Mouse (Mus musculus) limb, embryonic 14.5 days (tissue): ENCODE measurements around the gene Gnb1l. TPM values are rescaled to one million over a fixed set of nuclear protein-coding genes. Genes with fewer than 3 reads are reported as not detected.

Experiments
- ATAC-seq: fragments of 200-750 bp; cut with Nextera tagmentation; 2 replicates; pipeline ENCODE4 v1.8.0; 2017; ENCODE audit warnings: low read depth, moderate number of reproducible peaks, moderate TSS enrichment; ENCODE audit not compliant: low FRiP score
- DNase-seq: peaks from one replicate; pipeline ENCODE4 v3.0.0-alpha.2; 2015; ENCODE audit warnings: low spot score
- H3K27ac ChIP-seq: fragments of 300-500 bp; sonication (generic); replicated peaks from 2 replicates; pipeline ENCODE4 v1.5.1; 2014; ENCODE audit warnings: low read depth, mild to moderate bottlenecking, low read length, moderate library complexity, mixed read lengths
- H3K27me3 ChIP-seq: fragments of 300-500 bp; sonication (generic); 2 replicates; pipeline ENCODE4 v1.6.1; 2014; ENCODE audit warnings: low read length, mixed read lengths; ENCODE audit not compliant: control insufficient read depth, insufficient read depth
- H3K36me3 ChIP-seq: fragments of 300-500 bp; sonication (generic); 2 replicates; pipeline ENCODE4 v1.6.1; 2014; ENCODE audit warnings: mild to moderate bottlenecking, low read length, moderate library complexity, mixed read lengths; ENCODE audit not compliant: control insufficient read depth, insufficient read depth
- H3K4me1 ChIP-seq: fragments of 300-500 bp; sonication (generic); 2 replicates; pipeline ENCODE4 v1.6.1; 2014; ENCODE audit warnings: antibody characterized with exemption, low read length, mixed read lengths; ENCODE audit not compliant: control insufficient read depth, insufficient read depth
- H3K4me2 ChIP-seq: fragments of 300-500 bp; sonication (generic); replicated peaks from 2 replicates; pipeline ENCODE4 v1.6.1; 2014; ENCODE audit warnings: low read depth, mild to moderate bottlenecking, low read length, moderate library complexity; ENCODE audit not compliant: severe bottlenecking
- H3K4me3 ChIP-seq: fragments of 300-500 bp; sonication (generic); replicated peaks from 2 replicates; pipeline ENCODE4 v1.5.1; 2014; ENCODE audit warnings: low read length
- H3K9ac ChIP-seq: fragments of 300-500 bp; sonication (generic); 2 replicates; pipeline ENCODE4 v1.6.1; 2014; ENCODE audit warnings: mild to moderate bottlenecking, low read depth, low read length, moderate library complexity; ENCODE audit not compliant: severe bottlenecking
- H3K9me3 ChIP-seq: fragments of 300-500 bp; sonication (generic); 2 replicates; pipeline ENCODE4 v1.6.1; 2016; ENCODE audit warnings: low read length; ENCODE audit not compliant: control insufficient read depth
- POLR2A ChIP-seq: fragments of 200-500 bp; IDR thresholded peaks from 2 replicates; pipeline ENCODE4 v1.8.0; 2012; ENCODE audit warnings: inconsistent platforms, mild to moderate bottlenecking, moderate library complexity, borderline replicate concordance; ENCODE audit not compliant: insufficient read depth, insufficient read length; ENCODE audit errors: extremely low read depth
- WGBS: fragments of 180-500 bp; shearing (Covaris S2); extraction: QIAGEN DNeasy Blood & Tissue Kit; methylation state at CpG from one replicate; pipeline ENCODE4 v1.1.7; 2014; 5-methylcytosine and 5-hydroxymethylcytosine counted together
- polyA plus RNA-seq, 2 experiments: library from polyadenylated mRNA; depleted of rRNA in 1 of 2; stranded (reverse) in 1 of 2; unstranded in 1 of 2; fragments of >200 nt; fragmentation: Nextera tagmentation in 1 of 2; extraction: Ambion mirVana in 1 of 2; gene quantifications; 2 replicates each; pipeline versions ENCODE4 v1.2.1 to v1.2.3; 2012 to 2014

Gnb1l gene
- polyA plus RNA-seq, 2 experiments, result 16.1 to 20.2 TPM

DNA sequence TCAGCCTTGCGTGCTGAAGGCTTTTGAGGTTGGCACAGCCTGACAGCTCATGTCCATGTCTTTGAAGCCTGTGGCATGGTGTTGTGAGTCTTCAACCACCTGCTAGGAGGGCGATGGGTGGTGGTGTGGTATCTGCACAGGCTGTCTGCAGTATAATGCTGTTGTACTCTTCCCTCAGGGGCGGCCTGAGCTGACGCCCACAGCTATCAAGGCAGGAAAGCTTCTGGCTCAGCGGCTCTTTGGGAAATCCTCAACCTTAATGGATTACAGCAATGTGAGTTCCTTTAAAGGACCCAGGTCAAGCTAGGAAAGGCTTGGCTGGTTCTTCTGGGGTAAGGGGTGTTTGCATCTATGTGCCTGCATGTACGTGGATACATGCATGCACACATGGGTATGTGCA is 26.5 kb upstream of the Gnb1l start:
- H3K27ac ChIP-seq, result no peak overlapping the region
- WGBS, result 83% methylated on average over 6 of the region's 6 CpGs
- no peaks in the 10 kb centered on the region for H3K27me3 ChIP-seq
- no peak overlapping the region for H3K4me3 ChIP-seq
- no peak for TF ChIP-seq POLR2A
- no peaks in the 10 kb centered on the region for H3K9me3 ChIP-seq
- H3K4me1 ChIP-seq, result no peaks in the 10 kb centered on the region
- H3K4me2 ChIP-seq, result no peak overlapping the region
- H3K9ac ChIP-seq, result no peak overlapping the region
- peaks cover 14% of the 10 kb centered on the region for H3K36me3 ChIP-seq
- ATAC-seq (no peak), DNase-seq (no peak)

DNA sequence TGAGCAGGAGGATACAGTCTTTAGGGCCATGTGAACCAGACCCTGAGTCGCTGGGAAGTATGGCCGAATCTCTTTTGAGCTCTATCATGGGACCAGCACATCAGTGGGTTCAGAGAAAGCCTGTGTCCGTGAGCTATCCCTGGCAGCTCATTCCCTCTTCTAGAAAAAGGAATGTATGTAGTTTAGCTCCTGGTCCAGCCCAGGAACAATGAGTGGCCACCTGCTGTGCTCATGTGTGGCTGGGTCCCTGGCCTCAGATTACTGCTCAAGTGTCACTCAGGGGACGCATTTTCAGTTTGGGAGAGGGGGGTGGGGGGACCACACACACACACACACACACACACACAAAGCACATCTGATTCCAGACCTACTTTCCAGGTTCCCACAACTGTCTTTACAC is 26.1 kb upstream of the Gnb1l start:
- Histone ChIP-seq H3K27ac (no peak overlapping the region), H3K36me3 (peaks cover 14% of the 10 kb centered on the region)

DNA sequence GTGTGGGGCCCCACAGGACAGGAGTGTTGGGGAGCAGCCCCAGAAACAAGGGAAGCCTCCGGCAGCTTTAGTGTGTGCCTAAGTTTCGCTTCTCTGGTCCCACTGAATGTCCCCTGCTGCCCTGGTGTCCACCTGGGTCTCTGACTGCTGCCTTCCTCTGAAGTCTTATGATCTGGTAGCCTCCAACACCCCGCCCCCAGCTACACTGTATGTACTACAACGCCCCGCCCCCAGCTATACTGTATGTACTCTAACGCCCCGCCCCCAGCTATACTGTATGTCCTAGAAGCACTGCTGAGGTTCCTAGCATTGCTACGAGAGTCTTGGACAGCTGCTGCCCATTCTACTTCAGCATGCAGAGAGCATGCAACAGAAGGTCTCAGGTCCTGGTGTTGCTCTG is 25.5 kb upstream of the Gnb1l start:
- Histone ChIP-seq H3K9ac (no peak overlapping the region), H3K27me3 (no peaks in the 10 kb centered on the region), H3K4me2 (no peak overlapping the region), H3K4me1 (no peaks in the 10 kb centered on the region), H3K27ac (no peak overlapping the region), H3K9me3 (no peaks in the 10 kb centered on the region), H3K36me3 (peaks cover 17% of the 10 kb centered on the region), H3K4me3 (no peak overlapping the region)
- WGBS, result 81% methylated on average over 8 of the region's 8 CpGs
- ATAC-seq (no peak), DNase-seq (no peak)
- TF ChIP-seq POLR2A, result no peak

More for the DNA sequence above, 26.1 kb upstream of the Gnb1l start:
- H3K4me3 ChIP-seq, result no peak overlapping the region
- no peaks in the 10 kb centered on the region for H3K27me3 ChIP-seq
- DNase-seq (no peak), ATAC-seq (no peak)
- WGBS, result 82% methylated on average over 4 of the region's 4 CpGs
- no peaks in the 10 kb centered on the region for H3K4me1 ChIP-seq
- H3K9ac ChIP-seq, result no peak overlapping the region
- no peak for TF ChIP-seq POLR2A
- no peak overlapping the region for H3K4me2 ChIP-seq
- no peaks in the 10 kb centered on the region for H3K9me3 ChIP-seq

DNA sequence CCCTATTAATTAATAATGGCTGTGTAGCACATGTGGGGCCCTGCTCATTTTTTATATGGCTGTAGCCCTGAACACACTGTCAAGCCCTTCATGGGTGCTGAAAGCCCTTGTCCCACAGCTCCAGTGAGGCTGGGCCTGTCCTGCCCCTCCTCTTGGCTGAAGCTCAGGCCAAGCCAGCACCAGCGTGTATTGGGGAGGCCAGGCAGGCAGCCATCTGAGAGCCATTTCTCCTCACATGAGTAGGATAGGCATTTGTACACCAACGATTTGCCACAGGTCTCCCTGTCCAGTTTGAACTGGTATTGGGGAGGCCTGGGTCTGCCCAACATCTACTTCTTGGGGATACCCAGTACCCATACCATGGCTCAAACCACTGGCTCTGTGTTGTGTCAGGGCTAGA is 24.5 kb upstream of the Gnb1l start:
- H3K4me3 ChIP-seq, result no peak overlapping the region
- no peaks in the 10 kb centered on the region for H3K9me3 ChIP-seq
- TF ChIP-seq POLR2A, result no peak
- no peak for ATAC-seq
- DNase-seq, result no peak
- no peak overlapping the region for H3K27ac ChIP-seq
- WGBS, result 78% methylated on average over 2 of the region's 2 CpGs
- no peak overlapping the region for H3K9ac ChIP-seq
- no peak overlapping the region for H3K4me2 ChIP-seq
- H3K36me3 ChIP-seq, result peaks cover 14% of the 10 kb centered on the region
- no peaks in the 10 kb centered on the region for H3K4me1 ChIP-seq
- H3K27me3 ChIP-seq, result no peaks in the 10 kb centered on the region

DNA sequence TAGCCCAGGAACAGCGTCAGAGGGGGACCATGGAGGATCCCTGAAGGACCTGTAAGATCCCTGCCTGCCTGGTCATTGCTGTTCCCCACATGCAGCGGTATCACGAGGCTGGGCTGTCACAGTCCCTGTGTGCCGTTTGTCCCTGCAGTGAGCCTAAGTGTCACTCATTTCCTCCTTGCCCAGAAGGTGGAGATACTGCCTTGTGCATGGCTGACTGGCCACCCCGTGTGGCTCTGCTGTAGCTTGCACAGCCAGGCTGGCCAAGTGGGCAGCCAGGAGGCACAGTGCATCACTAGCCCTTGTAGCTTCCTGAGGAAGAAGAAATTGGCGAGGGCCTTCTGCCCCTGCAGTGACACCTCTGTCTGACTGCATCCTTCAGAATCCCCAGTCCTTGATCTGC is 20.5 kb upstream of the Gnb1l start:
- Histone ChIP-seq H3K27me3 (no peaks in the 10 kb centered on the region), H3K9ac (no peak overlapping the region), H3K4me2 (no peak overlapping the region), H3K9me3 (no peaks in the 10 kb centered on the region), H3K4me3 (no peak overlapping the region), H3K36me3 (peaks cover 6% of the 10 kb centered on the region; the same call in 1 of the 2 replicates), H3K27ac (no peak overlapping the region), H3K4me1 (no peaks in the 10 kb centered on the region)
- DNase-seq (no peak), ATAC-seq (no peak)
- 65% methylated on average over 6 of the region's 6 CpGs for WGBS
- no peak for TF ChIP-seq POLR2A

DNA sequence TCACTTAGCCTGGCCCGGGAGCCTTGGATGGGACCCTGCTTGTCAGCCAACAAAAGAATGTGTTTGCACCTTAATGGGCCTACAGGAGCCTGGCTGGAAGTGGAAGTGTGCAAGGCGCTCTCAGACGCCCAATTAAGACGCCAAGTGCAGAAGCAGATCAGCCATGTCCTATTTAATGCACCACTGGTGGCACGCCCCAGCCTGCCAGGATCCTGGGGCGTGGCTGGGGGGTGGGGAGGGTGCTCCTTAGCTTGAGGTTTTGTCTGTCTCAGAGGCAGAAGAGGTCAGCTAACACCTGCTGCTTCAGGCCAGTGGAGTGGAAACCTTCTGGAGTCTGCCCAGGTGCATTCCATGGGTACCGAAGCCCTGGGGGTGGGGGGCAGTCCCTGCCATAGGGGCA is 18.8 kb upstream of the Gnb1l start:
- H3K9me3 ChIP-seq, result no peaks in the 10 kb centered on the region
- H3K36me3 ChIP-seq, result peaks cover 6% of the 10 kb centered on the region; the same call in 1 of the 2 replicates
- no peak for DNase-seq
- no peak overlapping the region for H3K4me3 ChIP-seq
- H3K27ac ChIP-seq, result no peak overlapping the region
- H3K9ac ChIP-seq, result no peak overlapping the region
- no peak for TF ChIP-seq POLR2A
- ATAC-seq, result no peak
- peaks cover 4% of the 10 kb centered on the region for H3K4me1 ChIP-seq
- H3K27me3 ChIP-seq, result no peaks in the 10 kb centered on the region
- WGBS, result 52% methylated on average over 7 of the region's 7 CpGs
- no peak overlapping the region for H3K4me2 ChIP-seq
